Mouse (Mus musculus): ENCODE measurements at regions not wholly inside any gene's neighbourhood (a gene's known extent, or its start where the extent isn't known, plus 50 kb on each side); places are given as distances from the start of the nearest gene placed in this dataset.

DNA sequence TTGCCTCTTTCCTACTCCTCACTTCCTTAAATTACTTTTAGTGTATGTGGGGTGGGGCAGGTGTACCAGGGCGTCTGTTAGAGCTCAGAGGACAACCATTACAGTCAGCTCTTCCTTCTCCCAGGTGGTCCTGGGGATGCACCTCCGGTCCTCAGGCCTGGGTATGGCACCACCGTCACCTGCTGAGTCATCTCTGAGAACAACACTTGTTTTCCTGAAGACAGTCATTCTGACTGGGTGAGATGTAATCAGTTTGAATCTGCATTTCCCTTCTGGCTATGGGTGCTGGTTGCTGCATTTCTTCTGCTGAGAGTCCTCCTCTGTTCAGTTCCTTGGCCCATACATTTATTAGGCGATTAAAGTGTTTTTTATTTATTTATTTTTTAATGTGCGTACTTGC, 84.8 kb downstream of the Sox2 start:
- TF ChIP-seq POLR2A (IDR thresholded peaks at IDR 0.05; ENCODE audit: low read depth, low read length), result no peak
- no peak for TF ChIP-seq CTCF (IDR thresholded peaks at IDR 0.05; ENCODE audit: extremely low read depth, insufficient read length, insufficient replicate concordance, low read depth, low read length)

Data from small intestine, adult 2 months (tissue).